Mouse (Mus musculus) fat pad, adult 2 months (tissue): ENCODE measurements around the gene F12.
"Not testable (repeated sequence)": the region's sequence is repeated elsewhere in the genome, so short reads cannot be mapped to it uniquely, and the experiment has no call there.

Source experiments
- DNase-seq: peaks from one replicate; pipeline ENCODE4 v3.0.0-alpha.2; 2011; ENCODE audit warnings: low read depth, low spot score; ENCODE audit errors: extremely low read depth

The F12 gene

DNA sequence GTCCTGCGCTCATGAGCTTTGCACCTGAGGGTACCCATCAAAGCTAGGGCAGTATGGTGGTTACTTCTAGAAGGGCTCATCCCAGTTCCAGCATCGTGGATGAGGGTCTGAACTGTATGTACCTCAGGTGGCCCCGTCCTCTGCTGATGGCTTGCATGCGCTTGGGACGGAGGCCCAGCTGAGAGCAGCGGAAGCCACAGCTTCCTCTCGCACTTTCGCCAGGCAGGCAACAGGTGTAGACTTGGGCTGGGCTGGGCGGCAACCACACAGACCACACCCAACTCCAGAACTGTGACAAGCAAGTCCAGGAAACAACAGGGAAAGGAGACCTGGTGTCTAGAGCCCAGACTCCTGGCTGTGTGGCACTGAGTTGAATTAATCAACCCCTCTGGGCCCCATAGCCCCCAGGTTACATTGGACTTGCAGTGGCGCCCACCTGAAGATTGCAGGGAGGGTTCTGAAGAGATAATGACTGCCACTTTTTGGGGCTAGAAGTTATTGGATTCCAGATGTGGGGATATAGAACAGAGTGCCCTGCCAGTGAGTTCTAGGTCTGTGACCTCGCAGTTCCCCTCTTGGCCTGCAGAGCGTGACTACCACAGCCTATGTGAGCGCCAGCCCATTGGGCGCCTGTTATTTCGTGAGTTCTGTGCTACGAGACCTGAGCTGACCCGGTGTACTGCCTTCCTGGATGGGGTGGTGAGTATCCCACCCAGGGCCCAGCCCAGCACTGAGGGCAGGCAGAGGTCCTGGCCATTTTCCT, 23.3 kb upstream of the F12 start:
- no peak for DNase-seq

DNA sequence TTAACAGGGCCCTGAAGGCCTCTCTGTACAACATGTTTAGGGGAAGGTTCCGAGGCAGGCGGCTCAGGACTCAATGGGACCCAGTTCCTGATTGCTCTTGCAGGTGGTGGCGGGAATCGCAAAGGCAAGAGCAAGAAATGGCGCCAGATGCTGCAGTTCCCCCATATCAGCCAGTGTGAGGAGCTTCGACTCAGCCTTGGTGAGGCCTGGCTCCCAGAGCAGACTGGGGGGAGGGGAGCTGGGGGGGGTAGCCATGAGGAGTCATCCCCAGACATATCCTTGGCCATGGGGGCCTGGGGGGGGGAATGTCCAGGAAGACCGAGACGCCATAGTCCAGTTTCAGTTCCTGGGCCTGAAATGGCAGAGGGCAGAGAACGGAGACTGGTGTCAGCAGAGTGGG, 22.6 kb upstream of the F12 start:
- DNase-seq: no peak

DNA sequence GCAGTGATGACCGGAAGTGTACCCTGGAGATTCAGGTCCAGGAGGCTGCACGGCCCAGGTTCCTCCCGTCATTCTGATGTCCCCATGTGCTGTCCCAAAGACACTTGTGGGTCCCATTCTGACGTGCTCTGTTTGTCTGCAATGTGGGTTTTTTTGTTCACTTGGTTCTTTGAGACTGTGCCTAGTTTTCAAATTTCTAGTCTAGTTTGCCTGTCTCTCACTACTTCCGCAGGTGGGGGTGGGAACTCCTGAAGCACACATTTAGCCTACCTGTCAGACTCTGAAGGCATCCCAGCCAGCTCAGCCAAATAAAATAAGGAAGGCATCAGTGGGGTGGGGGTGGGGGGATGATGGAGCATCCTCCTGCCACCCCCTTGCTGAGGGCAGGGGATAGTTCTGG, 21.5 kb upstream of the F12 start:
- DNase-seq: no peak

DNA sequence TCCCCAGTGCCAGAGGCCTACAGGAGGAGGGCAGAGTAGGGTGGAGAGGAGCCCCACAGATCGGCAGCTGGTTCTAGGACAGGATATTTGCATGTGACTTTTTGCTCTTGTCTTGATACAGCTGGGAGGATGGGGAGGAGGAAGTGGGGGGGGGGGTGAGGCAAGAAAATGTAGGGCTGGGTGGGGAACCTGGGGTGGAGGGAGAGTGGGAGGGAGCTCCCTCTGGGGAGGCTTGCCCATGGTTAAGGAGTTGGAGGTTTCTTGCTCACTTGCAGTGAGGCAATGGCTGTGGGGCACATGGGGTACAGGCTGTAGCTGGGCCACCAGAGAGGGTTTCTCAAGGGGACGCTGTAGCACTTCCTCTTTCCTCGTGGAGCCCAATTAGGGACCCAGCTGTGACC, 20.9 kb upstream of the F12 start:
- DNase-seq: no peak

DNA sequence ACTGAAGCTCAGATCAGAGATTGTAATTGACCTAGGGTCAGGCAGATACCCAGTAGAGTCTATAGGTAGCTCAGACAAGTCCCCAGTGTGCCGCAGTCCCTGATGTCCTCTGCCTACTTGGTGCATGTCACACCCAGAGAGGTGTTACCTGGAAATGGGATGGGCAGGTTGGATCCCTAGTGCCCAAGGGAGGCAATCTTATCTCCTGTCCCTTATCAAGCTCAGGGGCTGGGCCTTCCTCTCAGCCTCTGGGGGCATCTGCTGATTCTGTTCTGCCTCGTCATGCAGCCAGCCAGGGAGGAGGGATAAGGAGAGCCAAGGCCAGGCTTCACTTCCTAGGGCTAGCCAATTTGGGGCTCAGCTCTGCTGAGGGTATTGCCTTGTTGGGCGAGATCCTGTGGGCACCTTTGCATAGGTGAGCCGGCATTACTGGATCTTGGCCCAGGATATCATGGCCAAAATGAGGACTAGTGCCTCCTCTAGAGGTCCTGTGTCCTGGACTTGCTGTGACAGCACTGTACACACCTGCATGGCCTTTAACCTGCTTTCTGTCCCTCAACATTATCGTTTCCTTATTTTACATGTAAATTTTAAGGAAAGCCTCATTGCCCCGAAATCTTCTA, 20.0 kb upstream of the F12 start:
- no peak for DNase-seq

DNA sequence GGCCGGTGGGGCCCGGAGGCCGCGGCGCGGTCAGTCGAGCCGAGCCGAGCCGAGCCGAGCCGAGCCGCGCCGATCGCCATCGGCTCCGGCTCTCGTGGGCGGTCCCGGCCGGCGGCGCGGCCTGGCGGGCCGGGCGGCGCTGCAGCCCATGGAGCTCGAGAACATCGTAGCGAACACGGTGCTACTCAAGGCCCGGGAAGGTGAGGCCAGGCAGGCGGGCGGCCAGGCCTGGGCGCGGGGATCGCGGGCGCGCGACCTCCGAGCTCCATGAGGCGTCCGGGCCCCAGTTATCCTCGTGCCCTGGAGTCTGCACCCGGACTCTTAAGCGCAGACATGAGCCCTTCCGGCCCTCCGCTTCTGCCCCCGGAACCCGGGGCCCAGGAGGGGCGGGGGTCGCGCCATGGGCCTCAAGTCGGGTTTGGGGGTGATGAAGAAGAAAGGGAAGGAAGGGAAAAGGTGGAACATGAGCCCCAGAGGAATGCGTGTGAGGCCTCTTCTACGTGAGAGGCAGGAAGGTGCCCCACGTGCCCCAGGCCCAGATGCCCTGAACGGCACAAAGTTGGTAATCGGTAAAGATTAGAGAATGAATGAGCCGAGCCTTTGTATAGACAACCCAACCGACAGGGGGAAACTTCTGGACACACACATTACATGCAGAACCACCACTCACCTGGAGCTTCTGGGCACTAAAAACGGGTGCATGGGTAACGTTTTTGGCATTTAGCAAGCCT, 18.9 kb upstream of the F12 start:
- DNase-seq: no peak

DNA sequence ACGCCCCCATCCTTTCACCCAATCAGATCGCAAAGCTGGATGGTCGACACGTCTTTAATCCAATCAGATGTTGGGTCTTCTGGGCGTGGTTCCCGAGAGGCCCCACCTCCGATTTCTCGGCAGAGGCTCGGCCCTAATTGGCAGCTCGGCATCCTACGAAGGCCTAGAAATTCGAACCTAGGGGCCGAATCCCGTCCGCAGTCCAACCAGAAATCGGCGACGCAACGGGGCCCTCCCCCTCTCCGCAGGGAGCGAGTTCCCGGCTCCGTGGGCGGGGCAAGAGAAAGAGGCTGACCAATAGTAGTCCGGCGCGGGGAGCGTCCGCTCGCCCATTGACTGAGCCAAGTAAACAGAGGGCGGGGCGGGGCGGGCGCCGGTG, 18.3 kb upstream of the F12 start, which contains the start of gene Grk6:
Gene Grk6, plus strand, starts transcription at position 136 of the 379 bp plus-strand sequence.
- DNase-seq: peak; percentile 94

DNA sequence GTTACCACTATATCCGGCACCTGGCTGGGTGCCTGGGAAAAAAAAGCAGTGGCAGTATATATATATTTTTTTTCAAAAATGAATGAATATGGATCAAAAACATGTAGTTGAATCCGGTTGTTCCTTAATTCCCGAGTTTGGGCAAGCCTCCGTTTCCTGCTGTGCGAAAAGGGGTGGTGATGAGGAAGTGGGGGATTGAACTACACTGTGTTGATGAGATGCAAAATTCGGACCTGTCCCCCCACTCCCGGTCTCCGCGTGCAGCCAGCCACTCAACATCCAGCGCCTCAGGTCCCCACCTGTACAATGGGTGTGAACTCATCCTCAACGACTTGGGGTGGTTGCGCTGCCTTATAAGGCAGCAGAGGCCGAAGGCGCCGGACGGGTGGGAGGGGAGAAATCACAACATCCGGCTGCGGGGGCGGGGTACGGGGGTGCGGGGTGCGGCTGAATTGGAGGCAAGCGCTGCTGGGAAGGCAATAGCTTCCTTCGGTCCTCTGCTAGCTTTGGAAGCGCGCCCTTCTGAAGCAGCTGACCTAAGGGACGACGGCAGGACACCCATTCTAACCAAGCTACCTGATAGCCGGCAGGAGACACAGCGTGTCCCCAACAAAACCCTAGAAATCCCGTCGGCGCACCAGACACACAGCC, 17.8 kb upstream of the F12 start:
- DNase-seq: no peak

DNA sequence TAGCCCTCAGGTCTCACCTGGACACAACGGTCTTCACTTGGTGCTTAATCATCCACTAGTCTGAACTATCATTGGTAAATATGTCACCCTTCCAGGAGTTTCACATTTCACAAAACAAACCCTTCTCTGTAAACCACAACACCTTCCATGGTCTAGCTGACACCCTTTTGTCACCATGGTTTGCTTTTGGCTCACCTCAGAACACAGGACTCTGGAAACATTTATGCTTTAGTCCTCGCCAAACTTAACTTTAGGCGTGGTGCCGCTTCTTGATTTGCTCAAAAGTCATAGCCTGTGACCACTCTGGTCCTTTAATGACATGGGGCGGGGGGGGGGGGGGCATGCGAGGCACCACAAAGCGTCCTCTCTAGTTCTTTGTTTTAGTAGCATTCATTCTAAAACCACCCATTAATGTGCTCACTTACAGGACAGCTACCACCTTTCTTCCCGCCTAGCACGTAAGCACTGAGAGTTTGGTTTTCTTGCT, 17.2 kb upstream of the F12 start:
- DNase-seq: no peak

DNA sequence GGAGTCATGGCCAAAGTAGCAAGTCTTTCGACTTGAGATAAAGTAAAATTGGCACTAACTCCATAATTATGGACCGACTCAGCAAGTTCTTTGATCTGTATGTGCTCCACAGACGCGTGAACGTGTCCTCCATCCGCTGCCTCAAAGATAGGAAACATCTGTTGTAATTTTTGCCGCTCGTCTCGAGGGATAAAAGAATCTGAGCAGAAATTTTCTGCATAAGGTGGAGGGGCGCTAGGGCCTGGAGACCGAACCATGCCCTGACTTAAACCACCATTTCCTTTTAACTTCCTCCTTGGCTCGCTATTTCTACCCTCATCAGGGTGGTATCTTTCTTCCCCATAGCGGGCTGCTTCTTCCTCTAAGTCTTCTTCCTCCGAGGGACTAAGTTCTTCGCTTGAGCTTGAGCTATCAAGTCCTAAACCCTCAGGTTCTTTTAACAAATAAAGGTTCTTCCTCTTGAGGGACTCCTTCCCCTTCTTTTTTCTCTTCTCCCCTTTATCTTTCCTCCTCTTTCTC, 10.6 kb upstream of the F12 start:
- not testable (repeated sequence) for DNase-seq

DNA sequence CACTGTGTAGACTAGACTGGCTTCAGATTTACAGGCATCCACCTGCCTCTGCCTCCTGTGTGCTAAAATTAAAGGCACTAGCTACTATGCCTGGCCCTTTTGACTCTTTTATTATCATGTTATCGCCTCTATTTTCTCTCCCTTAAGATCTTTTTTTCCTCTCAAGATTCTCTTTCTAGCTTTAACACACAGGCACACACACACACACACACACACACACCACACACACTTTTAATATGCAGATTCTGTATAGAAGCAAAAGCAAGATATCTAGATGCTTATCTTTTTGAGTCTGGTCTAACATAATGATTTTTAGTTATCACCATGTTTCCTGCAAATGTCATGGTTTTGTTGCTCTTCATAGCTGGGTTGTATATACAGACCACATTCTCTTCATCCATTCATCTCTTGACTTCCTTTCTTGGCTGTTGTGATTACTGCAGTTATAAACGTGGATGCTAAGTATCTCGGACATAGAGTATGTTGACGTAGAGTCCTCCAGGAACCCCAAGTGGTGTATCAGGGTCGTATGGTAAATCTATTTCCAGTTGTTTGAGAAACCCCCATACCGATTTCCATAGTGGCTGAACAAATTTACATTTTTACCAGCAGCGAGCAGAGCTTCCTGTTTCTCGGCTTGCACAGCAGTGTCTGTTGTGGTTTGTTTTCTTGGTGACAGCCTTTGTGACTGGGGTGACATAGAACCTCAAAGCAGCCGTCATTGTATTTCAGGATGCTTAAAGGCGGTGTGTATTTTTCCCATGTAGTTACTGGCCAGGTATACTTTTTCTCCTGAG, 5.5 kb upstream of the F12 start:
- DNase-seq: no peak

DNA sequence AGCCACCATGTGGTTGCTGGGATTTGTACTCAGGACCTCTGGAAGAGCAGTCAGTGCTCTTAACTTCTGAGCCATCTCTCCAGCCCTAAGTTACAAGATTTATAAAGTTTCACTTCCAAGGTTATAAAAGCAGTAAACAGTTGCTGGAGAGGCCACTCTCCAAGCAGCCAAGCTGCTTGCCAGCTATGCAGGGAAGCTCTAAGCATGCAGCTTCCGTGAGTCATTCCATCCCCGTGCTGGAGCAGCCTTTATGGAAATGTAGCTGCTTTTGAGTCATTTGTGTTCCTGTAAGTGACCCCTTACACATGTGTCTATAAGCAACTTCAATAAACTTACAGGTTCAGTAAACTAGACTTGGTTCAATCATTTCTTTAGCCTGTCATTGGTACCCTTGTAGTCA, 4.0 kb upstream of the F12 start:
- no peak for DNase-seq

DNA sequence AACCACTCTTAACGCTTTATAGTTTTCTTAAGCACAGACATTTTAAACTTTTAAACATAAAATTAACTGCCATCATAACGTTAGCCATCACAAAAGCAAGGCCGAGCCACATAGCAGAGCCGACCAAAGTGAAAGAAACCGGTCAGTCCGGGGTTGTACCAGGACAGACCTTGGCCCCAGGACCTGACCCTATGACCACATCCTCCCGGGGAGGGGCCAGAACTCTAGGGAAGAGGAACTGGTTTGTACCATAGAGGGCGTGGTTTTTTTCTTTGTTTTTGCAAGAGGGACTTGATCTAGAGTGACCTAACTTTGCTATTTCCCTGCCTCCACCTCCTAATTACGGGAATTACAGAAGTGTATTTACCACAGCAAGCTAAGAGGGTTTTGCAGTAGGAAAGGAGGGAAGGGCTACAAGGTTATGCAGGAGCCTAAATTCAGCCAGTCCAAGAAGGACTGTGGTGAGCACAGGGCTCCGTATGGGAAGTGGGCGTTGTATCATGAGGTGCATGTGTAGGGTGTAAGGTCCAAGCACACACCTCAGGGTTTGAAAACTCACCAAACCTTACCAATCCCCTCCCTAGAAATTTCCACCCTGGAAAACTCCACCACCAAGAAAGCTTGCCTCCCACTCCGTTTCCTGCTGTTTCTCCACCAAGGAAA, 2.8 kb upstream of the F12 start:
- DNase-seq: no peak

DNA sequence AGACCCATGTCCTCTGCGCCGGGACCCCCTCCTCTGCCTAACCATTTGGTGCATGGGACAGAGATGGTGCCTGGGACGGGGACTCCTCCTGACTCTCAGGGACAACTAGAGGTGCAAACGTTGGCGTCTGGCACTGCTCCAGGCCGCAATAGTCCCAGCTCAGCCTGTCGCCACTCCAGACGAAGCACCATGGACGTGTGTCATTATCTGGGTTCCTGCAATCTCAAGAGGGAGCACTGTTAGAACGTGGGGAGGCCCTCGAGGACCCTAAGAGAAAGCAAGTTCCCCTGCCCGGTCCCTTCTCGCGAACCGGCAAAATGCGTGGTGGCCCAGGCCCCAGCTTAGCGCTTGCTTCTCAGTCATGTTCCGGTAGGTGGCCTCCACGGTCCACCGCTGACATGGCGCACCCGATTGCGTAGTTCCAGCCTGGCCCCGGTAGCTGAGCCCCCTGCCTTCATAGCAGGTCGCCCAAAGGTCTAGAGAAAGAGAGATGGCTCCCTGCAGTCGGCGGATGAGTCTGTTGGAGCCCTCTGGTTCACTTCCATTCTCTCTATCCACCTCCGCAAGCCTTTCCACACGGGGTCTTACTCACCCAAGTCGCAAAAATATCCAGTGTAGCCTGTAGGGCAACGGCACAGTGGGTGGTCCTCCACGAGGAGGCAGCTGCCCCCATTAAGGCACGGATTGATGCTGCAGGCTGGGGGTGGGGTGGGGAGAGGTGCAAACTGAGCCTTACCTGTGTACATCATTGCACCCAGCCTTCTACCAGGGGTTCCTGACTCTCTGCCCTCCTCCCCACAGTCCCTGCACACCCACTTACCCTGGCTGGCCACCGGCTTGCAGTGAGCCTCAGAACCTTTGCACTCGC, 5.4 kb downstream of the F12 start:
- DNase-seq: no peak

DNA sequence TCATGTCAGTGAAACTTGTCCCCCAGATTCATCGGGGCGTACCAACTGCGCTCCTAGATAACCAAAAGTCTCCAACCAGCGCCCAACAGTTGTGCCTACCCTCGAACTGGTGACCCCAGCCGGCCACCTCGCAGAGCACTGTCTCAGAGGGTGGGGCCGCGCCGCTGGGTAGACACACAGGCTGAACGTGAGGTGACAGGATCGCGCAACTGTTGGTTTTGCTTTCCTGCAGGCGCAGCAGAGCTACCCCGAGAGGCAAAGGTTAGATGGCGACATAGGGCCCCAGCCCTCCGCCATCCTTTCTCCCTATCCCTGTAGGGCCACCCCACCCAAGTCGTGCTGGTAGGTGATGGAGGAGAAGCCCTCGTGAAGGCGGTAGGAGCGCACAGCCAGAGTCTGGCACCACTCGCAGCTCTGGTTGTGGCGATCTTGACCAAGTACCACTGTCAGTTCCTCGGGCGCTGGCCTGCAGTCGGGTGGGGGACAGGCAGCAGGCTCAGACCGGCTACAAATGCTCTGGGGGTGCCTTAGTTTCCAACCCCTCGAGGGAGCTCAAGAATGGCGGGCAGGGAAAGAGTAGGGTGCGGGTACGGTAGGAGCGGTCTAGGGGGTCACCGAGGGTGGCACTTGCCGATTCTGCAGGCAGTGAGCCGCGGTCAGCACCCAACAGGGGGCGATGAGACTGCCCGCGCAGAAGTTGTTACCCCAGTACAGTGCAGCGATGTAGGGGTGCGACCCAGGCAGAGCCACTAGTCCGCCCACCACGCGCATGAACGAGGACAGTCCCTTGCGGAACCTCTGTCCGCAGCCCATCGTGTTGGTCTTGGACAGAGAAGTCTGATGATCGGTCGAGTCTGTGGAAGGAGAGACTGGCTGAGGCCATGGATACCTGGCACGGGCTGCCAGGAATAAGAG, 6.3 kb downstream of the F12 start:
- no peak for DNase-seq

DNA sequence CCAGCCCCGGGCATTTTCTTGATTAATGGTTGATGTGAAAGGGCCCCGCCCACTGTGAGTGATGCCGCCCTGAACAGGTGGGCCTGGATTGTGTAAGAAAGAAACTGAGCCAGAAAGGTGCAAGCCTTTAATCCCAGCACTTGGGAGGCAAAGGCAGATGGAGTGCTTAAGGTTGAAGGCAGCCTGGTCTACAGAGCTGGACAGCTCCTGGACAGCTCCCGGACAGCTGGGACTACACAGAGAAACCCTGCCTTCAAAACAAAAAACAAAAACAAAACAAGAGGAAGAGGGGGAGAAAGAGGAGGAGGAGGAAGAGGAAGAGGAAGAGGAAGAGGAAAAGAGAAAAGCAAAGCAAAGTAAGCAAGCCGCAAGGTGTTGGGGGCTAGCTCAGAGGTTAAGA, 7.5 kb downstream of the F12 start:
- no peak for DNase-seq

DNA sequence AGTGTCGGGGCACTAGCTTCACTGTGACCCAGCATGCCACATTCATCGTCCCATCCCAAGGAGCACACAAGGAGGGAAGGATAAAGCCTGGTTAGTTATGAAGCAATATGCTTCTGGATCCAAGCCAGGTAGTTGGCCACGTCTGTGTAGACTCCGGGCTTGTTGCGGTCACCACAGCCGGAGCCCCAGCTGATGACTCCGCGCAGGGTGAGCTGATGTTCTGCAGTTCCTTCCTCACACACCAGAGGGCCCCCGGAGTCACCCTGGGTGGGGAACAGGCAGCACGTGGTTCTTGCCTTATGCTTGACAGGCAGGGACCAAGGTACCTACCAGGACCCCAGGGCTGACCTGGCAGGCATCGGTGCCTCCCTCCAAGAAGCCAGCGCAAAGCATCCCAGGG, 8.6 kb downstream of the F12 start:
- no peak for DNase-seq
